Mouse (Mus musculus) limb, embryonic 12.5 days (tissue): ENCODE measurements around the gene Zbtb20. TPM values are rescaled to one million over a fixed set of nuclear protein-coding genes. Genes with fewer than 3 reads are reported as not detected.
A peak's percentile ranks its signal among the peaks of the same experiment; 100 is the strongest.

Experiments used
- ATAC-seq: fragments of 200-750 bp; cut with Nextera tagmentation; 2 replicates; pipeline ENCODE4 v1.8.0; 2017; ENCODE audit warnings: low read depth, moderate TSS enrichment; ENCODE audit not compliant: insufficient number of reproducible peaks, insufficient read depth, low FRiP score, low TSS enrichment
- H3K27ac ChIP-seq: fragments of 300-500 bp; sonication (generic); 2 replicates; pipeline ENCODE4 v1.5.1; 2016; ENCODE audit warnings: mild to moderate bottlenecking, moderate library complexity
- H3K27me3 ChIP-seq: fragments of 300-500 bp; sonication (generic); 2 replicates; pipeline ENCODE4 v1.6.1; 2016; ENCODE audit warnings: mild to moderate bottlenecking, moderate library complexity
- H3K36me3 ChIP-seq: fragments of 300-500 bp; sonication (generic); 2 replicates; pipeline ENCODE4 v1.6.1; 2016; ENCODE audit warnings: mild to moderate bottlenecking, moderate library complexity
- H3K4me1 ChIP-seq: fragments of 300-500 bp; sonication (generic); replicated peaks from 2 replicates; pipeline ENCODE4 v1.6.1; 2016
- H3K4me2 ChIP-seq: fragments of 300-500 bp; sonication (generic); 2 replicates; pipeline ENCODE4 v1.6.1; 2016; ENCODE audit warnings: mild to moderate bottlenecking, moderate library complexity
- H3K4me3 ChIP-seq: fragments of 300-500 bp; sonication (generic); replicated peaks from 2 replicates; pipeline ENCODE4 v1.5.1; 2016; ENCODE audit warnings: mild to moderate bottlenecking
- H3K9ac ChIP-seq: fragments of 300-500 bp; sonication (generic); replicated peaks from 2 replicates; pipeline ENCODE4 v1.6.1; 2016; ENCODE audit warnings: mild to moderate bottlenecking, moderate library complexity
- H3K9me3 ChIP-seq: fragments of 300-500 bp; sonication (generic); 2 replicates; pipeline ENCODE4 v1.6.1; 2016; ENCODE audit warnings: mild to moderate bottlenecking, moderate library complexity
- WGBS: fragments of 180-500 bp; shearing (Covaris S2); methylation state at CpG from one replicate; pipeline ENCODE4 v1.1.7; 2016; 5-methylcytosine and 5-hydroxymethylcytosine counted together
- polyA plus RNA-seq: library from polyadenylated mRNA; unstranded; fragments of >200 nt; fragmentation: Nextera tagmentation; extraction: Ambion mirVana; gene quantifications from 2 replicates; pipeline ENCODE4 v1.2.1, GENCODE M21; 2016

The Zbtb20 gene
- polyA plus RNA-seq, 1 experiment from 2014 or later = 18.8 TPM

- ATAC-seq = no peak
- no peaks in the 10 kb centered on the region for H3K27me3 ChIP-seq
- no peak overlapping the region for H3K4me2 ChIP-seq
- peaks cover 6% of the 10 kb centered on the region for H3K4me1 ChIP-seq
- H3K9ac ChIP-seq = no peak overlapping the region
- H3K36me3 ChIP-seq = no peaks in the 10 kb centered on the region
- 75% methylated on average over 4 of the region's 4 CpGs for WGBS
- no peaks in the 10 kb centered on the region for H3K9me3 ChIP-seq
- no peak overlapping the region for H3K4me3 ChIP-seq
- no peak overlapping the region for H3K27ac ChIP-seq
Observed at GRCm38 (mm10) chr16:43217336-43218006, 341.8 kb downstream of the Zbtb20 start.

- H3K4me3 ChIP-seq = no peak overlapping the region
- no peak overlapping the region for H3K9ac ChIP-seq
- no peak for ATAC-seq
- no peaks in the 10 kb centered on the region for H3K36me3 ChIP-seq
- H3K9me3 ChIP-seq = no peaks in the 10 kb centered on the region
- H3K27ac ChIP-seq = no peak overlapping the region
- WGBS = 79% methylated on average over 1 of the region's 1 CpGs
- no peaks in the 10 kb centered on the region for H3K27me3 ChIP-seq
- no peak overlapping the region for H3K4me2 ChIP-seq
- H3K4me1 ChIP-seq = peaks cover 8% of the 10 kb centered on the region
Observed at GRCm38 (mm10) chr16:43219367-43219766, 343.7 kb downstream of the Zbtb20 start.

GRCm38 (mm10) chr16:43221313-43221712, 345.6 kb downstream of the Zbtb20 start:
- H3K4me2 ChIP-seq = no peak overlapping the region
- H3K4me3 ChIP-seq = no peak overlapping the region
- H3K27ac ChIP-seq = no peak overlapping the region
- peaks cover 8% of the 10 kb centered on the region for H3K4me1 ChIP-seq
- H3K27me3 ChIP-seq = no peaks in the 10 kb centered on the region
- ATAC-seq = no peak
- no peaks in the 10 kb centered on the region for H3K36me3 ChIP-seq
- H3K9ac ChIP-seq = no peak overlapping the region
- H3K9me3 ChIP-seq = no peaks in the 10 kb centered on the region
- WGBS = 30% methylated on average over 4 of the region's 4 CpGs

- ATAC-seq = no peak
- Histone ChIP-seq H3K4me1 (peaks cover 3% of the 10 kb centered on the region), H3K27ac (no peak overlapping the region), H3K36me3 (no peaks in the 10 kb centered on the region), H3K9me3 (no peaks in the 10 kb centered on the region), H3K4me3 (no peak overlapping the region), H3K9ac (no peak overlapping the region), H3K27me3 (no peaks in the 10 kb centered on the region), H3K4me2 (no peak overlapping the region)
- 60% methylated on average over 4 of the region's 4 CpGs for WGBS
Observed at GRCm38 (mm10) chr16:43230253-43230652, 354.6 kb downstream of the Zbtb20 start.

GRCm38 (mm10) chr16:43234249-43234648, 358.6 kb downstream of the Zbtb20 start:
- H3K4me2 ChIP-seq = no peak overlapping the region
- H3K4me3 ChIP-seq = no peak overlapping the region
- no peaks in the 10 kb centered on the region for H3K36me3 ChIP-seq
- no peak overlapping the region for H3K9ac ChIP-seq
- H3K27me3 ChIP-seq = no peaks in the 10 kb centered on the region
- peaks cover 11% of the 10 kb centered on the region for H3K4me1 ChIP-seq
- ATAC-seq = no peak
- H3K27ac ChIP-seq = no peak overlapping the region
- no peaks in the 10 kb centered on the region for H3K9me3 ChIP-seq

- ATAC-seq = no peak
- Histone ChIP-seq H3K27ac (peak overlapping the region; percentile 67; the same call in 1 of the 2 replicates), H3K9ac (no peak overlapping the region), H3K4me2 (peak overlapping the region; percentile 27), H3K4me1 (peaks cover 11% of the 10 kb centered on the region), H3K9me3 (no peaks in the 10 kb centered on the region), H3K27me3 (no peaks in the 10 kb centered on the region), H3K4me3 (no peak overlapping the region), H3K36me3 (no peaks in the 10 kb centered on the region)
- 54% methylated on average over 7 of the region's 7 CpGs for WGBS
Observed at GRCm38 (mm10) chr16:43235317-43235716, 359.6 kb downstream of the Zbtb20 start.

- peak overlapping the region; percentile 27; the same call in 1 of the 2 replicates for H3K4me2 ChIP-seq
- H3K9ac ChIP-seq = no peak overlapping the region
- H3K27ac ChIP-seq = peak overlapping the region; percentile 67; the same call in 1 of the 2 replicates
- H3K4me1 ChIP-seq = peaks cover 11% of the 10 kb centered on the region
- WGBS = 46% methylated on average over 8 of the region's 8 CpGs
- no peaks in the 10 kb centered on the region for H3K9me3 ChIP-seq
- H3K4me3 ChIP-seq = no peak overlapping the region
- no peaks in the 10 kb centered on the region for H3K36me3 ChIP-seq
- ATAC-seq = no peak
- H3K27me3 ChIP-seq = no peaks in the 10 kb centered on the region
Observed at GRCm38 (mm10) chr16:43235721-43236159, 360.1 kb downstream of the Zbtb20 start.

GRCm38 (mm10) chr16:43237551-43237950, 361.9 kb downstream of the Zbtb20 start:
- Histone ChIP-seq H3K27me3 (no peaks in the 10 kb centered on the region), H3K27ac (no peak overlapping the region), H3K9me3 (no peaks in the 10 kb centered on the region), H3K4me1 (peaks cover 11% of the 10 kb centered on the region), H3K9ac (no peak overlapping the region), H3K36me3 (no peaks in the 10 kb centered on the region), H3K4me3 (no peak overlapping the region), H3K4me2 (no peak overlapping the region)
- WGBS = 62% methylated on average over 2 of the region's 2 CpGs
- no peak for ATAC-seq

- no peak overlapping the region for H3K9ac ChIP-seq
- H3K4me2 ChIP-seq = no peak overlapping the region
- H3K4me3 ChIP-seq = no peak overlapping the region
- no peaks in the 10 kb centered on the region for H3K27me3 ChIP-seq
- H3K4me1 ChIP-seq = no peaks in the 10 kb centered on the region
- no peaks in the 10 kb centered on the region for H3K9me3 ChIP-seq
- WGBS = 80% methylated on average over 5 of the region's 5 CpGs
- H3K27ac ChIP-seq = no peak overlapping the region
- ATAC-seq = no peak
- no peaks in the 10 kb centered on the region for H3K36me3 ChIP-seq
Observed at GRCm38 (mm10) chr16:43247026-43247425, 371.3 kb downstream of the Zbtb20 start.

- Histone ChIP-seq H3K9me3 (no peaks in the 10 kb centered on the region), H3K27ac (no peak overlapping the region), H3K4me1 (0 out of 2 replicates have a peak, but pooled peaks cover 2% of the 10 kb centered on the region), H3K9ac (no peak overlapping the region), H3K36me3 (no peaks in the 10 kb centered on the region), H3K4me3 (no peak overlapping the region), H3K27me3 (no peaks in the 10 kb centered on the region), H3K4me2 (no peak overlapping the region)
- no peak for ATAC-seq
- WGBS = 65% methylated on average over 2 of the region's 2 CpGs
Observed at GRCm38 (mm10) chr16:43253077-43253476, 377.4 kb downstream of the Zbtb20 start.

- H3K27me3 ChIP-seq = no peaks in the 10 kb centered on the region
- no peak overlapping the region for H3K4me3 ChIP-seq
- no peaks in the 10 kb centered on the region for H3K9me3 ChIP-seq
- H3K36me3 ChIP-seq = no peaks in the 10 kb centered on the region
- H3K4me2 ChIP-seq = no peak overlapping the region
- no peak overlapping the region for H3K9ac ChIP-seq
- ATAC-seq = no peak
- no peak overlapping the region for H3K27ac ChIP-seq
- 92% methylated on average over 4 of the region's 4 CpGs for WGBS
- H3K4me1 ChIP-seq = 0 out of 2 replicates have a peak, but pooled peaks cover 2% of the 10 kb centered on the region
Observed at GRCm38 (mm10) chr16:43253746-43254145, 378.1 kb downstream of the Zbtb20 start.
